Mouse (Mus musculus) liver, embryonic 15.5 days (tissue): ENCODE measurements around the gene Trh. TPM values are rescaled to one million over a fixed set of nuclear protein-coding genes. Genes with fewer than 3 reads are reported as not detected.

Experiments used
- ATAC-seq: fragments of 200-750 bp; cut with Nextera tagmentation; 2 replicates; pipeline ENCODE4 v1.8.0; 2017; ENCODE audit warnings: moderate number of reproducible peaks, mild to moderate bottlenecking, moderate library complexity; ENCODE audit not compliant: insufficient read depth
- H3K27ac ChIP-seq: fragments of 300-500 bp; sonication (generic); replicated peaks from 2 replicates; pipeline ENCODE4 v1.5.1; 2015; ENCODE audit warnings: mild to moderate bottlenecking, inconsistent platforms
- H3K27me3 ChIP-seq: fragments of 300-500 bp; sonication (generic); 2 replicates; pipeline ENCODE4 v1.6.1; 2015; ENCODE audit warnings: mild to moderate bottlenecking, inconsistent platforms
- H3K36me3 ChIP-seq: fragments of 300-500 bp; sonication (generic); replicated peaks from 2 replicates; pipeline ENCODE4 v1.6.1; 2015; ENCODE audit warnings: moderate library complexity, mild to moderate bottlenecking, inconsistent platforms
- H3K4me1 ChIP-seq: fragments of 300-500 bp; sonication (generic); replicated peaks from 2 replicates; pipeline ENCODE4 v1.6.1; 2015; ENCODE audit warnings: inconsistent platforms
- H3K4me2 ChIP-seq: fragments of 300-500 bp; sonication (generic); 2 replicates; pipeline ENCODE4 v1.6.1; 2015; ENCODE audit warnings: moderate library complexity, mild to moderate bottlenecking, inconsistent platforms
- H3K4me3 ChIP-seq: fragments of 300-500 bp; sonication (generic); replicated peaks from 2 replicates; pipeline ENCODE4 v1.5.1; 2015; ENCODE audit warnings: mild to moderate bottlenecking, inconsistent platforms
- H3K9ac ChIP-seq: fragments of 300-500 bp; sonication (generic); 2 replicates; pipeline ENCODE4 v1.6.1; 2015; ENCODE audit warnings: moderate library complexity, mild to moderate bottlenecking, inconsistent platforms
- H3K9me3 ChIP-seq: fragments of 300-500 bp; sonication (generic); replicated peaks from 2 replicates; pipeline ENCODE4 v1.6.1; 2016; ENCODE audit warnings: inconsistent platforms
- WGBS: fragments of 180-500 bp; shearing (Covaris S2); methylation state at CpG from one replicate; pipeline ENCODE4 v1.1.7; 2015; ENCODE audit warnings: mixed read lengths; ENCODE audit not compliant: insufficient replicate concordance; 5-methylcytosine and 5-hydroxymethylcytosine counted together
- polyA plus RNA-seq: library from polyadenylated mRNA; unstranded; fragments of >200 nt; fragmentation: Nextera tagmentation; extraction: Ambion mirVana; gene quantifications from 2 replicates; pipeline ENCODE4 v1.2.1, GENCODE M21; 2015

The Trh gene
- polyA plus RNA-seq, 1 experiment from 2014 or later, result not detected

GRCm38 (mm10) chr6:92222021-92222420, 22.4 kb downstream of the Trh start:
- WGBS, result 61% methylated on average over 3 of the region's 3 CpGs
- Histone ChIP-seq H3K4me1 (no peaks in the 10 kb centered on the region; the same call in 1 of the 2 replicates), H3K9me3 (no peaks in the 10 kb centered on the region), H3K4me3 (no peak overlapping the region), H3K9ac (no peak overlapping the region), H3K4me2 (no peak overlapping the region), H3K36me3 (no peaks in the 10 kb centered on the region), H3K27ac (no peak overlapping the region), H3K27me3 (no peaks in the 10 kb centered on the region)
- ATAC-seq, result 0 out of 2 replicates have a peak, but pooled peaks have one; percentile 10

GRCm38 (mm10) chr6:92221604-92222003, 22.8 kb downstream of the Trh start:
- Histone ChIP-seq H3K4me3 (no peak overlapping the region), H3K27ac (no peak overlapping the region), H3K9me3 (no peaks in the 10 kb centered on the region), H3K4me1 (no peaks in the 10 kb centered on the region; the same call in 1 of the 2 replicates), H3K36me3 (no peaks in the 10 kb centered on the region), H3K4me2 (no peak overlapping the region), H3K9ac (no peak overlapping the region), H3K27me3 (no peaks in the 10 kb centered on the region)
- peak; percentile 56 for ATAC-seq
- WGBS, result 57% methylated on average over 6 of the region's 6 CpGs

- Histone ChIP-seq H3K4me3 (no peak overlapping the region), H3K4me2 (no peak overlapping the region), H3K27me3 (no peaks in the 10 kb centered on the region), H3K9ac (no peak overlapping the region), H3K27ac (no peak overlapping the region), H3K36me3 (no peaks in the 10 kb centered on the region), H3K9me3 (no peaks in the 10 kb centered on the region), H3K4me1 (peaks cover 6% of the 10 kb centered on the region)
- 33% methylated on average over 3 of the region's 3 CpGs for WGBS
- ATAC-seq, result no peak
These were observed 25.0 kb downstream of the Trh start for GRCm38 (mm10) chr6:92219445-92219844.

GRCm38 (mm10) chr6:92214773-92215449, 29.5 kb downstream of the Trh start, which contains the start of gene Rbsn:
Gene Rbsn, minus strand, starts transcription at chr6:92214925.
- ATAC-seq, result peak; percentile 95
- H3K4me2 ChIP-seq, result peak within 1 kb of the TSS; percentile 93
- H3K36me3 ChIP-seq, result peaks cover 15% of the 10 kb centered on the region
- peak within 1 kb of the TSS; percentile 92 for H3K4me3 ChIP-seq
- H3K4me1 ChIP-seq, result peaks cover 23% of the 10 kb centered on the region
- peak within 1 kb of the TSS; percentile 84 for H3K9ac ChIP-seq
- no peaks in the 10 kb centered on the region for H3K27me3 ChIP-seq
- H3K27ac ChIP-seq, result peak within 1 kb of the TSS; percentile 86
- no peaks in the 10 kb centered on the region for H3K9me3 ChIP-seq
- 10% methylated on average over 35 of the region's 35 CpGs for WGBS

- Histone ChIP-seq H3K9ac (peak overlapping the region; percentile 84), H3K27ac (peak overlapping the region; percentile 86), H3K4me3 (peak overlapping the region; percentile 92), H3K4me2 (peak overlapping the region; percentile 93), H3K36me3 (peaks cover 22% of the 10 kb centered on the region), H3K4me1 (peaks cover 23% of the 10 kb centered on the region), H3K9me3 (no peaks in the 10 kb centered on the region), H3K27me3 (no peaks in the 10 kb centered on the region)
- under 1% methylated on average over 48 of the region's 48 CpGs for WGBS
- ATAC-seq, result peak; percentile 71
These were observed 30.2 kb downstream of the Trh start for GRCm38 (mm10) chr6:92214055-92214772.

- H3K9me3 ChIP-seq, result no peaks in the 10 kb centered on the region
- 77% methylated on average over 8 of the region's 8 CpGs for WGBS
- no peak overlapping the region for H3K4me2 ChIP-seq
- no peak overlapping the region for H3K4me3 ChIP-seq
- ATAC-seq, result no peak
- H3K4me1 ChIP-seq, result no peaks in the 10 kb centered on the region
- H3K27ac ChIP-seq, result no peak overlapping the region
- H3K9ac ChIP-seq, result no peak overlapping the region
- H3K36me3 ChIP-seq, result peaks cover 86% of the 10 kb centered on the region
- H3K27me3 ChIP-seq, result no peaks in the 10 kb centered on the region
These were observed 45.0 kb downstream of the Trh start for GRCm38 (mm10) chr6:92199414-92199813.

Other genes starting within 250 kb of the Trh start
- 6.8 and 8.5 TPM in 2 replicates for gene Nr2c2, start 153.3 kb downstream of the Trh start, polyA plus RNA-seq
- gene Mrps25, start 60.6 kb downstream of the Trh start, polyA plus RNA-seq, result 34.1 and 42.4 TPM in 2 replicates
- gene Rbsn, start 29.7 kb downstream of the Trh start, polyA plus RNA-seq, result 6.6 and 7.6 TPM in 2 replicates